Mouse (Mus musculus): ENCODE data around the gene Vps41. TPM values are rescaled to one million over a fixed set of nuclear protein-coding genes. Genes with fewer than 3 reads are reported as not detected.

Vps41 gene
- polyA plus RNA-seq (2012; rRNA removed) = 4.2 and 4.6 TPM in 2 replicates

GRCm38 (mm10) chr13:18717185-18717584 is at the start of gene Vps41:
Vps41 (plus strand) TSS chr13:18717286.

Other genes starting within 250 kb of the Vps41 start
- gene Amph, start 230.9 kb downstream of the Vps41 start, polyA plus RNA-seq (2012; rRNA removed) = 0.38 and 0.42 TPM in 2 replicates

Data from stomach, adult 2 months (tissue).